Mouse (Mus musculus): Measurements from ENCODE around the gene Gm15114.
"Not testable (repeated sequence)": the region's sequence is repeated elsewhere in the genome, so short reads cannot be mapped to it uniquely, and the experiment has no call there.

Gene Gm15114

DNA sequence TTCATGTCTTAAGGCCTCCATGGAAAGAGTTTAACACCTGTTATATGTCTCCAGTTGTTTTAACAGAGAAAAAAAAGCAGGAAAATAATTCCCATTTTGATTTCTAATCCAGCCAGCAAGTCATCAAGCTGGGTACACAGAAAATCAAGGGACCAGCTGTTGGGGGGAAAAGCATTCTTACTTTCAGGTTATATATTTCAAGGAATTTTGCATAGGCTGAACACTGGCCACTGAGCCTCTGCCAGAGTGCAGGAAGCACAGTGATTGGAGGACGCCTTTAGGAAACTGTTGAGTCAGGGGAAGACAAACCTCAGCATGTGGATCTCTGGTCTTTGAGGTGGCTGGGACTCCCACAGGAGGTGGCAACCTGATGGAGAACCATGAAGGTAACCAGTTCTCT lies at the start of gene Gm15114:
Gene Gm15114 (plus strand): TSS at position 301 of the 400 bp plus-strand sequence.
- not testable (repeated sequence) for DNase-seq

Data from kidney, postnatal 14 days (tissue).